Mouse (Mus musculus) CH12F3 (cell line): ENCODE measurements around the gene Rhot1.
"Not testable (repeated sequence)": the region's sequence is repeated elsewhere in the genome, so short reads cannot be mapped to it uniquely, and the experiment has no call there.

ENCODE experiments used
- in situ Hi-C: fragments of 300-500 bp; cut with MboI; formaldehyde crosslinking; loops from 2 replicates; pipeline ENCODE4 v1.14.3; 2020; ENCODE audit warnings: low sequenced_read_pairs

Gene Rhot1

GRCm38 (mm10) chr11:80208860-80209800 is at the start of gene Rhot1:
Gene Rhot1, plus strand, starts transcription at chr11:80209019.
- in situ Hi-C loops, result no loop called here

GRCm38 (mm10) chr11:80161041-80161440 is 47.8 kb upstream of the Rhot1 start:
- in situ Hi-C loops, result no loop called here

GRCm38 (mm10) chr11:80163362-80164116 is 45.3 kb upstream of the Rhot1 start:
- in situ Hi-C loops, result no loop called here

- in situ Hi-C loops, result no loop called here
Observed at GRCm38 (mm10) chr11:80164224-80164623, 44.6 kb upstream of the Rhot1 start.

GRCm38 (mm10) chr11:80168121-80168520 is 40.7 kb upstream of the Rhot1 start:
- in situ Hi-C loops, result no loop called here

DNA sequence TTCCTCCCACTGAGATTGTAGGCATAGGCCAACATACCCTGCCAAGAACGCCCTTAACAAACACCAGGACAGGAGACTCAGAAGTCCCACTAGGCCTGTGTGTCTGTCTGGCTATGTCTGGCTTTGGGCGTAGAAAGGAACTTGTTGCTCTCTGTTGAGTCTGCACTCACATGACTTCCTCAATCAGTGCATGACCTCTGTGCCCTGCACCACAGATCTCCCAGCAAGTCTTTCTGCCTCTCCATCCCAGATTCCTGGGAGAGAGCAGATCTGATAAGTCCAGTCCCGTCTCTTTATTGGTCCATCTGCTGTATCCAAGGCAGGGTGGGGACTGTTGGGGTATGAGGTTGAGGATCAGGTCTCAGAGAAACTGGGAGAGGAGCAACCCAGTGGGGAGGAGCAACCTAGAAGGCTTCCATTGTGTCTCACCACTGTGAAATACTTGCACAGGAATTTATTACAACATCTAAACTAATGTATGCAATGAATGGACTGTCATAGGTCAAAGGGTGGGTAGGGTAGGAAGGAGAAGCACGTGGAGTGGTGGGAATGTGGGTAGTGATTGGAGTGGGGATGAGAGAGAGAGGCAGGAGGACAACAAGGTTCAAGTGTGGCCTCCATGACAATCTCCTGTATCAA is 40.1 kb upstream of the Rhot1 start:
- in situ Hi-C loops, result no loop called here

GRCm38 (mm10) chr11:80169629-80170028 is 39.2 kb upstream of the Rhot1 start:
- in situ Hi-C loops, result no loop called here

GRCm38 (mm10) chr11:80170351-80170750 is 38.5 kb upstream of the Rhot1 start:
- in situ Hi-C loops, result no loop called here

DNA sequence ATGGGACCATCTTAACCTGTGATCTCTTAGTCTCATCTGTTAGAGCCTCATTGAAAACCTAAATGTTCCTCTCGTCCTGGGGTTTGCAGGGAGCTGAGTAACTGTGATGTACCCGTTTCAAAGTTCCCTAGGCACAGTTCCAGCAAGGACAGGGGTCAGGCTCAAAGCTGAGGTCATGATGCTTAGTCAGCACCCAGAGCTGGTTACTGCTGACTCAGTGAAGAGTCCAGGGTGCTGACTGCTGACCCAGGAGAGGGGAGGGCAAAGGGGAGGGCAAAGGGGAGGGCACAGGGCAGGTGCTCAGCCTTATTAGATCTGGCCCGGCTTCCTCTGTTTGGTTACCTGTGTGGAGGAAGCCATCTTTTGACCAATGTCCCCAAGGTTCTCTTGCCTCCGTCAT is 36.9 kb upstream of the Rhot1 start:
- in situ Hi-C loops, result no loop called here

DNA sequence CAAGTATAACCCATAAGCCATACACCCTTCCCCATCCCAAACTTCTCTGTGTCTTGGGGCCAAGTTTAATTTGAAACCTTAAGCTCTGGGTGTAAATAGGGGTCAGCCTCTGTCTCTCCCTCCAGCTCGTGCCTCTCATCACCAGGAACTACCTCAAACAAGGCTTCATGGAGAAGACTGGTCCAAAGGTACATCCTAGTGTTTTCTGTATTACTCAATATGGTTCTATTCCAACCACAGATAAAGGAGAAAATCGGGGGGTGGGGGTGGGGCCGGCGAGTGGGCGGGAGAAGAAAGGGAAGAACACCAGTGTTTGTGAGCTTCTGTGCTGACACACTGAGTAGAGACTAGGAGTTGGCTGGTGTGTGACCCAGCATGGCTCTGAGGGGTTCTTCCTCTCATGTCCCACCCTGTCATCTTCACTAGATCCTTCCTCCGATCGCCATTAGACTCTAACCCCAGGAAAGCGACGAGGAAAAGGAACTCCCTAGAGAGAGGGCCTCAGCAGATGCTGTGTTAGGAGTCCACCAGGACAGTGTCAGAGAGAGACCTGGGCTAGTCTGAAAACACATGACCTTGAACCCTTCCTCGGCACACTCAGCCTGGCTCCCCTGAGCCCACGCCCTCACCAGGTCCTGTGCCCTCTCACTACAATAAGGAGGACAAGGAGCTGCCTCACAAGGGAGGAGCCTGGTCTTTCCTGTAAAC is 34.7 kb upstream of the Rhot1 start:
- in situ Hi-C loops, result no loop called here

- in situ Hi-C loops, result no loop called here
Observed at GRCm38 (mm10) chr11:80176911-80177895, 31.6 kb upstream of the Rhot1 start.

- in situ Hi-C loops, result no loop called here
Observed at GRCm38 (mm10) chr11:80178316-80178715, 30.5 kb upstream of the Rhot1 start.

DNA sequence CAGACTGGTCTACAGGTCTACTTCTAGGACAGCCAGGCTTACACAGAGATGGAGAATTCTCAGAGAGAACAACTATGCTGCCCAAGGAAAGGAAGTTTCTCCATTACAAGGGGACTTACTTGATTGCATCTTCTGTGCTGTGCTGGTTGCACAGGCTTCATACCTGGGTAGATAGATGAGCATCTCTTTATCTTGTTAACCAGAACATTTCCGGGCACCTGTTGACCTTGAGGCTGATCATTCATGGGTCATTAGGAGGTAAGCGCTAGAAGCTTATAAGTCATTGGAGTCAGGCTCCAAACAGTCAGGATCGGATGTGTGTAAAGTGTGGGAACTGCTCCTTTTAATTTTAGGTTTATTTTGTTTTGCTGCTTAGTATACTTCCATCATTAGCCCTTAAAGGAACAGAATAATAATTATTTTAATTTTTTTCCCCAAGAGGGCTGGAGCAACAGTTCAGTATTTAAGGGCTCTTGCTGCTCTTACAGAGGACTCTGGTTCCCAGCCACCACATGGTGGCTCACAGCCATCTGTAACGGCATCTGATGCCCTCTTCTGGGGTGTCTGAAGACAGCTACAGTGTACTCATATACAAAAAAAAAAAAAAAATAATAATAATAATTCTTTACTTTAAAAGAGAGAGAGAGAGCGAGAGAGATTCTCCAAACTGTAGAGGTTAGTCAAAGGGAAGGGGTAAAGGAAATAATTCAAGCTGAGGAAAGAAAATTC is 27.6 kb upstream of the Rhot1 start:
- in situ Hi-C loops, result no loop called here

- in situ Hi-C loops, result not testable (repeated sequence)
Observed at GRCm38 (mm10) chr11:80183054-80183704, 25.6 kb upstream of the Rhot1 start.

- in situ Hi-C loops, result no loop called here
Observed at GRCm38 (mm10) chr11:80183705-80184255, 25.0 kb upstream of the Rhot1 start, which contains the start of gene Rnf135. Gene Rnf135, plus strand, starts transcription at chr11:80183851.

GRCm38 (mm10) chr11:80184531-80185071 is 24.2 kb upstream of the Rhot1 start:
- in situ Hi-C loops, result no loop called here

- in situ Hi-C loops, result not testable (repeated sequence)
Observed at GRCm38 (mm10) chr11:80185441-80185976, 23.3 kb upstream of the Rhot1 start.
